Mouse (Mus musculus) C2C12 (cell line): ENCODE measurements around the gene Gm20388. TPM values are rescaled to one million over a fixed set of nuclear protein-coding genes. Genes with fewer than 3 reads are reported as not detected.
A peak's percentile ranks its signal among the peaks of the same experiment; 100 is the strongest.

Source experiments
- H3K27me3 ChIP-seq: one replicate; pipeline ENCODE4 v1.6.1; 2011; ENCODE audit not compliant: control insufficient read depth, insufficient read depth, insufficient read length
- H3K36me3 ChIP-seq: one replicate; pipeline ENCODE4 v1.6.1; 2011; ENCODE audit not compliant: control insufficient read depth, insufficient read depth
- H3K4me3 ChIP-seq: one replicate; pipeline ENCODE4 v1.5.1; 2011; ENCODE audit warnings: mild to moderate bottlenecking, control low read depth; ENCODE audit not compliant: poor library complexity, insufficient read depth, severe bottlenecking
- H3K79me2 ChIP-seq: one replicate; pipeline ENCODE4 v1.6.1; 2011; ENCODE audit not compliant: control insufficient read depth, insufficient read depth
- H3K79me3 ChIP-seq: one replicate; pipeline ENCODE4 v1.6.1; 2011; ENCODE audit warnings: low read depth, control low read depth
- H3ac ChIP-seq: one replicate; pipeline ENCODE3; 2011; ENCODE audit warnings: low read depth; ENCODE audit not compliant: control insufficient read depth, insufficient read length
- CEBPB ChIP-seq: IDR thresholded peaks from one replicate; pipeline ENCODE4 v1.6.1; 2011; ENCODE audit warnings: low read depth, mild to moderate bottlenecking, control low read depth, moderate library complexity
- CTCF ChIP-seq: IDR thresholded peaks from one replicate; pipeline ENCODE4 v1.5.1; 2011; ENCODE audit not compliant: control insufficient read depth, insufficient read depth, insufficient read length
- FOSL1 ChIP-seq: IDR thresholded peaks from one replicate; pipeline ENCODE4 v1.8.0; 2011; ENCODE audit warnings: mild to moderate bottlenecking, low read length; ENCODE audit not compliant: poor library complexity, insufficient read depth, severe bottlenecking
- MAX ChIP-seq: IDR thresholded peaks from one replicate; pipeline ENCODE4 v1.6.1; 2011; ENCODE audit warnings: mild to moderate bottlenecking, control low read depth
- MYOD1 ChIP-seq: IDR thresholded peaks from one replicate; pipeline ENCODE4 v1.6.1; 2011; ENCODE audit warnings: low read depth; ENCODE audit not compliant: control insufficient read depth, insufficient read length
- MYOG ChIP-seq: IDR thresholded peaks from one replicate; pipeline ENCODE4 v1.6.1; 2011; ENCODE audit not compliant: control insufficient read depth, insufficient read length; ENCODE audit errors: extremely low read depth
- USF1 ChIP-seq: IDR thresholded peaks from one replicate; pipeline ENCODE4 v1.6.1; 2011; ENCODE audit warnings: low read depth, mild to moderate bottlenecking, control low read depth, moderate library complexity
- polyA plus RNA-seq: library from polyadenylated mRNA; unstranded; fragments of >200 nt; fragmentation: generic; extraction: Trizol; gene quantifications from one replicate; pipeline ENCODE4 v1.2.1, GENCODE M21; 2012; ENCODE audit warnings: missing spikeins

Gene Gm20388
- polyA plus RNA-seq, 1 experiment: 15.0 TPM

- H3K79me2 ChIP-seq: peaks cover 94% of the 10 kb centered on the region
- no peaks in the 10 kb centered on the region for H3K27me3 ChIP-seq
- H3ac ChIP-seq: no peak overlapping the region
- TF ChIP-seq USF1: no peak
- no peak for TF ChIP-seq CEBPB
- TF ChIP-seq MAX: no peak
- TF ChIP-seq MYOG: no peak
- TF ChIP-seq CTCF: no peak
- no peak for TF ChIP-seq MYOD1
- TF ChIP-seq FOSL1: no peak
- no peaks in the 10 kb centered on the region for H3K36me3 ChIP-seq
- H3K79me3 ChIP-seq: peaks cover 30% of the 10 kb centered on the region
- H3K4me3 ChIP-seq: no peak overlapping the region
Observed at GRCm38 (mm10) chr8:120496478-120496877, 585.8 kb downstream of the Gm20388 start.

GRCm38 (mm10) chr8:120497503-120497946, 586.9 kb downstream of the Gm20388 start:
- Histone ChIP-seq H3K36me3 (no peaks in the 10 kb centered on the region), H3K4me3 (no peak overlapping the region), H3K79me3 (peaks cover 28% of the 10 kb centered on the region), H3K27me3 (no peaks in the 10 kb centered on the region), H3K79me2 (peaks cover 93% of the 10 kb centered on the region), H3ac (no peak overlapping the region)
- TF ChIP-seq CEBPB: no peak
- no peak for TF ChIP-seq CTCF
- TF ChIP-seq MYOD1: no peak
- TF ChIP-seq USF1: no peak
- TF ChIP-seq FOSL1: no peak
- no peak for TF ChIP-seq MAX
- no peak for TF ChIP-seq MYOG

DNA sequence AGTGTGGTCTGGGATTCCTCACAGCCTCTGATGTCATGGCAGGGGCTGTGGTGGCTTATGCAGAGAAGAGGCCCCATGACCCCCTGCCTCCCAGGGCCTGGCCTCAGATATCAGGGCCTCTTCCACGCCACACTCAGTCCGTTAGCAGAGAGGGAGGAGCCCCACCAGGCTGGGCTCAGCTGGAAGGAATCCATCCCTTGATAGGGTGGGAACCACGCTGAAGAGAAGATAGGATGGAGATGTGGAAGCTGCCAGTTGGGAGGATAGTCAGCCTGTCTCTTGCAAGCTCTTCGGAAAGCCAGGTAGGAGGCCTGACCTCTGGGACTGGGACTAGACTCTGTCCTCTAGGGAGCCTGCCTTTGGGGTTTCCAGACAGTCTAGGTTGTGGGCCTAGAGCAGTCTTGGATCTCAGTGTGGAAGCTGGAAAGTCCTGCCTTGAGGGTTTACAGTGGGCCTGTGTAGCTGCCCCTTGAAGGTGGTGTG, 587.7 kb downstream of the Gm20388 start:
- TF ChIP-seq CTCF: no peak
- no peak for TF ChIP-seq CEBPB
- no peak for TF ChIP-seq USF1
- TF ChIP-seq MYOG: no peak
- TF ChIP-seq MYOD1: no peak
- no peak for TF ChIP-seq FOSL1
- TF ChIP-seq MAX: no peak
- no peak overlapping the region for H3K4me3 ChIP-seq
- H3K27me3 ChIP-seq: no peaks in the 10 kb centered on the region
- H3K79me3 ChIP-seq: peaks cover 28% of the 10 kb centered on the region
- no peaks in the 10 kb centered on the region for H3K36me3 ChIP-seq
- H3ac ChIP-seq: peak overlapping the region; percentile 50
- H3K79me2 ChIP-seq: peaks cover 93% of the 10 kb centered on the region

DNA sequence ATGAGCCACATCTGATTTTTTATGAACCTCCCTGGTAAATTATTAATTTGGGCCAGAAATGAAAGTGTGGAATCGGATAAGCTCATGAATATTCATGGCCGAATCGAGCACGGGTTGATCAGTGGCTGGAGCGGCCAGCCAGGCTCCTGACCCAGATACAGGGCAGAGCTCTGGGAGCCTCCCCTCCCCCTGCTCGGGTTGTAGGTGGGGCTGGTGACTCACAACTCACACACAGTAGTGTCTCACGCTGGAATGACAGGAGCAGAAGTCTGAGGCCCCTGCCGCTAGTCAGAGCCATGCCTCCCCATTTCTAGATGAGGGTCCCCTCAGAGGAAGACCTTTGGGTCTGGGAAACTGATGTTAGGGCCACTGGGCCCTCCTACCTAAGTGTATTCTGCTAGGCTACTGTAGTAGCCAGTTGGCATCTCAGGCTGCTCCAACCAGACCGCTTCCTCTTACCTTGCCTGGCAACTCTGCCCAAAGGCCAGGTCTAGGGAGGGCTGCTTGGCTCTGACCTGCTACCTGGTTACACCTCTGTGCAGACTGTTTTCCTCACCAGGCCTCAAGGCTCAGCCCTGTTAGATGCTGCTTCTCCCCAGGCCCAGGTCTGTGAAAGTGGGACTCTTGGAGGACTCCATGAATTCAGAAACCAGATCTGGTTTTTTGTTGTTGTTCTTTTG, 588.4 kb downstream of the Gm20388 start:
- H3K79me2 ChIP-seq: peaks cover 93% of the 10 kb centered on the region
- H3ac ChIP-seq: peak overlapping the region; percentile 50
- no peak for TF ChIP-seq USF1
- TF ChIP-seq MYOD1: peak; percentile 54
- TF ChIP-seq FOSL1: no peak
- no peak for TF ChIP-seq CTCF
- no peaks in the 10 kb centered on the region for H3K27me3 ChIP-seq
- no peaks in the 10 kb centered on the region for H3K36me3 ChIP-seq
- peaks cover 26% of the 10 kb centered on the region for H3K79me3 ChIP-seq
- H3K4me3 ChIP-seq: no peak overlapping the region

GRCm38 (mm10) chr8:120500701-120501261, 590.1 kb downstream of the Gm20388 start:
- H3K27me3 ChIP-seq: no peaks in the 10 kb centered on the region
- TF ChIP-seq CTCF (no peak), FOSL1 (no peak), MYOD1 (no peak), CEBPB (no peak), MYOG (no peak), MAX (no peak), USF1 (no peak)
- H3ac ChIP-seq: no peak overlapping the region
- H3K79me3 ChIP-seq: peaks cover 25% of the 10 kb centered on the region
- H3K4me3 ChIP-seq: no peak overlapping the region
- peaks cover 89% of the 10 kb centered on the region for H3K79me2 ChIP-seq
- H3K36me3 ChIP-seq: no peaks in the 10 kb centered on the region
